Mouse (Mus musculus) MEL (cell line): ENCODE measurements at regions not wholly inside any gene's neighbourhood (a gene's known extent, or its start where the extent isn't known, plus 50 kb on each side); places are given as distances from the start of the nearest gene placed in this dataset.

ENCODE experiments used
- CTCF ChIP-seq, 3 experiments: IDR thresholded peaks in 2 of 3; conservative IDR thresholded peaks in 1 of 3; 2 replicates each; pipeline ENCODE4 v1.5.1; 2011 to 2012; ENCODE audit warnings: low read length in 3 of 3, low read depth in 2 of 3, mild to moderate bottlenecking in 2 of 3, improper control_type of control experiment in 1 of 3, inconsistent platforms in 1 of 3, mixed read lengths in 1 of 3, moderate library complexity in 1 of 3; ENCODE audit not compliant: control insufficient read depth in 1 of 3, insufficient read depth in 1 of 3, poor library complexity in 1 of 3, severe bottlenecking in 1 of 3
- EP300 ChIP-seq, 2 experiments: IDR thresholded peaks; 2 replicates each; pipeline ENCODE4 v1.6.1; 2011; ENCODE audit warnings: improper control_type of control experiment in 2 of 2, low read length in 2 of 2, low read depth in 1 of 2, mild to moderate bottlenecking in 1 of 2
- MAX ChIP-seq: IDR thresholded peaks from 2 replicates; pipeline ENCODE4 v1.6.1; 2011; ENCODE audit warnings: low read length, improper control_type of control experiment
- MXI1 ChIP-seq: IDR thresholded peaks from 2 replicates; pipeline ENCODE4 v1.6.1; 2011; ENCODE audit warnings: mild to moderate bottlenecking, low read depth, low read length, improper control_type of control experiment
- POLR2A ChIP-seq, 2 experiments: IDR thresholded peaks; 2 replicates each; pipeline ENCODE4 v1.6.1; 2011 to 2012; ENCODE audit warnings: low read length in 2 of 2, mild to moderate bottlenecking in 2 of 2, control low read depth in 1 of 2, improper control_type of control experiment in 1 of 2, low read depth in 1 of 2, moderate library complexity in 1 of 2; ENCODE audit not compliant: control insufficient read depth in 1 of 2, insufficient read depth in 1 of 2, poor library complexity in 1 of 2
- SMC3 ChIP-seq: IDR thresholded peaks from 2 replicates; pipeline ENCODE4 v1.6.1; 2011; ENCODE audit warnings: low read depth, low read length, improper control_type of control experiment
- ZC3H11A ChIP-seq: IDR thresholded peaks from 2 replicates; pipeline ENCODE4 v1.6.1; 2012; ENCODE audit warnings: low read depth, mild to moderate bottlenecking, inconsistent platforms, low read length, improper control_type of control experiment
- ZNF384 ChIP-seq: IDR thresholded peaks from 2 replicates; pipeline ENCODE4 v1.6.1; 2012; ENCODE audit warnings: low read depth, mild to moderate bottlenecking, inconsistent platforms, low read length, improper control_type of control experiment

GRCm38 (mm10) chrX:11701095-11701494 is 373.5 kb downstream of the H2al1j start:
- TF ChIP-seq EP300 (IDR thresholded peaks at IDR 0.05; ENCODE audit: low read depth in 1 of 2, low read length in 2 of 2): peak; percentile 20 to 49; a peak in 3 of 4 replicates
- peak; percentile 17; the same call in 1 of the 2 replicates for TF ChIP-seq SMC3
- TF ChIP-seq CTCF (IDR thresholded peaks at IDR 0.05 in 2 of 3, conservative IDR thresholded peaks at IDR 0.05 in 1 of 3; ENCODE audit: control insufficient read depth in 1 of 3, insufficient read depth in 1 of 3, low read depth in 2 of 3, low read length in 3 of 3, poor library complexity in 1 of 3, severe bottlenecking in 1 of 3): no peak
- no peak for TF ChIP-seq MXI1
- 0 out of 2 replicates have a peak, but pooled peaks have one; percentile 17 for TF ChIP-seq ZNF384
- TF ChIP-seq POLR2A (IDR thresholded peaks at IDR 0.05; ENCODE audit: control insufficient read depth in 1 of 2, insufficient read depth in 1 of 2, low read depth in 1 of 2, low read length in 2 of 2, poor library complexity in 1 of 2): no peak
- no peak for TF ChIP-seq ZC3H11A
- peak; percentile 40; the same call in 1 of the 2 replicates for TF ChIP-seq MAX
